Mouse (Mus musculus) embryonic facial prominence, embryonic 13.5 days (tissue): ENCODE data around the gene Pgam2. TPM values are rescaled to one million over a fixed set of nuclear protein-coding genes. Genes with fewer than 3 reads are reported as not detected.

ENCODE experiments used
- ATAC-seq: fragments of 200-750 bp; cut with Nextera tagmentation; 2 replicates; pipeline ENCODE4 v1.8.0; 2017; ENCODE audit warnings: low read depth; ENCODE audit not compliant: insufficient number of reproducible peaks, insufficient read depth, low FRiP score, low TSS enrichment
- H3K27ac ChIP-seq: fragments of 300-500 bp; sonication (generic); 2 replicates; pipeline ENCODE4 v1.5.1; 2015; ENCODE audit warnings: moderate library complexity, mild to moderate bottlenecking, inconsistent platforms
- H3K27me3 ChIP-seq: fragments of 300-500 bp; sonication (generic); 2 replicates; pipeline ENCODE4 v1.6.1; 2015; ENCODE audit warnings: mild to moderate bottlenecking, inconsistent platforms
- H3K36me3 ChIP-seq: fragments of 300-500 bp; sonication (generic); 2 replicates; pipeline ENCODE4 v1.6.1; 2015; ENCODE audit warnings: mild to moderate bottlenecking, inconsistent platforms
- H3K4me1 ChIP-seq: fragments of 300-500 bp; sonication (generic); 2 replicates; pipeline ENCODE4 v1.6.1; 2015; ENCODE audit warnings: inconsistent platforms
- H3K4me2 ChIP-seq: fragments of 300-500 bp; sonication (generic); 2 replicates; pipeline ENCODE4 v1.6.1; 2015; ENCODE audit warnings: moderate library complexity, mild to moderate bottlenecking, inconsistent platforms
- H3K4me3 ChIP-seq: fragments of 300-500 bp; sonication (generic); 2 replicates; pipeline ENCODE4 v1.5.1; 2015; ENCODE audit warnings: mild to moderate bottlenecking, inconsistent platforms
- H3K9ac ChIP-seq: fragments of 300-500 bp; sonication (generic); 2 replicates; pipeline ENCODE4 v1.6.1; 2015; ENCODE audit warnings: mild to moderate bottlenecking, inconsistent platforms
- H3K9me3 ChIP-seq: fragments of 300-500 bp; sonication (generic); 2 replicates; pipeline ENCODE4 v1.6.1; 2016; ENCODE audit warnings: inconsistent platforms
- WGBS: fragments of 180-500 bp; shearing (Covaris S2); methylation state at CpG from one replicate; pipeline ENCODE4 v1.1.7; 2015; ENCODE audit warnings: mixed read lengths; 5-methylcytosine and 5-hydroxymethylcytosine counted together
- polyA plus RNA-seq: library from polyadenylated mRNA; unstranded; fragments of >200 nt; fragmentation: Nextera tagmentation; extraction: Ambion mirVana; gene quantifications from 2 replicates; pipeline ENCODE4 v1.2.1, GENCODE M21; 2015

The Pgam2 gene
- polyA plus RNA-seq, 1 experiment from 2014 or later, result 10.1 TPM

DNA sequence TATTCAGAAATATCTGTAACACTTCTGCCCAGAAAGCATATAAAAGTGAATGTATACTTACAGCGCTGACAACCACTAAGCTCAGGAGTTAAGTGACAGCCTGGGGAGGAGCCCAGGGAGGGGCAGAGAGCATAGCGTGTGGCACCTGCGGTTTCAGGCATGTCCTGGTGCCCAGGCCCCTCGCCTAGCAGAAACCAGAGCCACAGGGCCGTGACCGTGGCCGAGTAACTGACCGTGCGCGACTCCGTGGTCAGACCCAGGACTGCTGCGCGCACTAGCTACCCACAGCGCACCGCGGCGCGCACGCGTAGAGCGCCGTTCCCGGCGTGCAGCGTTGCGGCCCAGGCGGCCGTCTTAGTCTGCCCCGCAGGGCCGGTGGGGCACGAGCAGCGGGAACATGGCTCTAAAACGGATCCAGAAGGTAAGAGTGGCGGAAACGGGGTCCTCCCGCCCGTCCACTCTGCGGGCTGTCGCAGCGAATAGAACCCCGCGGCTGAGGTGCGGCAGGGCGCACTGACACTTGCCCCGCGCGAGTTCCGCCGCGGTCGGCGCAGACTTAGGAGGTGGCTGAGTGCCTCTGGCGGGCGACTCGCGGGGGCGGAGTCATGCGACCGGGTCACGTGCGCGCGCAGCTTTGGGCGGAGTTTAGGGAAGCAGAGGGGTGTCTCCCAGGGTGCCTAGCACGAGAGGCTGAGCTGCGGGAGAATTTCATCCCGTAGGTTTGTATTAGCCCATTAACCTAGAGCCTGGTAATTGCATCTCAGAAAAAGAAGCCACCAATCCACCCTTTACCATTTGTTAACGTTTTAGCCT, 41.5 kb downstream of the Pgam2 start, which contains the start of gene Urgcp:
Gene Urgcp (minus strand): TSS at position 557 of the 813 bp plus-strand sequence.
- under 1% methylated on average over 68 of the region's 68 CpGs for WGBS
- peak within 1 kb of the TSS; percentile 81 for H3K4me3 ChIP-seq
- peak within 1 kb of the TSS; percentile 93 for H3K27ac ChIP-seq
- H3K9me3 ChIP-seq, result no peaks in the 10 kb centered on the region
- ATAC-seq, result peak; percentile 98
- H3K4me1 ChIP-seq, result peaks cover 11% of the 10 kb centered on the region
- peak within 1 kb of the TSS; percentile 94 for H3K9ac ChIP-seq
- peak within 1 kb of the TSS; percentile 78 for H3K4me2 ChIP-seq
- peaks cover 9% of the 10 kb centered on the region for H3K36me3 ChIP-seq
- H3K27me3 ChIP-seq, result no peaks in the 10 kb centered on the region

DNA sequence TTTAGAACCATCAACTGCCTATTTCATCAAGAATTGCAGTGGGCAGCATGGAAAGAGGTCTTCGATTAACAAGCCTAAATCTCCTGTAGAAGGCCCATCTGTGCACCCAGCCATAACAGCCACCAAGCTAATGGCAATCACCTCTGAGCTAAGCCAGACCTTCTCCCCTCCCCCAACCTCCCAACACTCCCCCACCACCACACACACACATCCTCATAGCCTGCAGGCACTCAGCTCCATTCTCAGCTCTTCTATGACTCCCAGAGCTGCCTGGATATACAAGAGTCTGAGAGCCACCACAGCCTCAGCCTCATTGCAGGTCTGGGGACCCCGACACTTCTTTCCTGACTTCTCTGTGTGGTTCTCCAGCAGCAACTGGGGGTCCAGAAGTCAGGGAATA, 49.8 kb downstream of the Pgam2 start:
- 81% methylated on average over 2 of the region's 2 CpGs for WGBS
- Histone ChIP-seq H3K36me3 (peaks cover 19% of the 10 kb centered on the region), H3K9ac (no peak overlapping the region), H3K4me2 (no peak overlapping the region), H3K4me3 (no peak overlapping the region), H3K27ac (no peak overlapping the region), H3K9me3 (peaks cover 3% of the 10 kb centered on the region), H3K4me1 (no peaks in the 10 kb centered on the region), H3K27me3 (no peaks in the 10 kb centered on the region)
- no peak for ATAC-seq

Other genes with a start within 250 kb of the Pgam2 start
- gene Ankrd36, start 234.0 kb downstream of the Pgam2 start, polyA plus RNA-seq, result not detected in 2 replicates
- gene Mrps24, start 88.1 kb downstream of the Pgam2 start, polyA plus RNA-seq, result 180 and 187 TPM in 2 replicates
- gene Urgcp, start 41.4 kb downstream of the Pgam2 start, polyA plus RNA-seq, result 28.6 and 28.7 TPM in 2 replicates
- 126 and 135 TPM in 2 replicates for gene Dbnl, start 15.2 kb downstream of the Pgam2 start, polyA plus RNA-seq
- gene Polm, start 34.3 kb upstream of the Pgam2 start, polyA plus RNA-seq, result 11.4 and 13.6 TPM in 2 replicates
- 32.9 and 38.7 TPM in 2 replicates for gene Aebp1, start 58.2 kb upstream of the Pgam2 start, polyA plus RNA-seq
- 110 and 138 TPM in 2 replicates for gene Pold2, start 74.6 kb upstream of the Pgam2 start, polyA plus RNA-seq
- gene Myl7, start 95.0 kb upstream of the Pgam2 start, polyA plus RNA-seq, result 1.3 and 10.3 TPM in 2 replicates
- 2.1 and 2.4 TPM in 2 replicates for gene Gck, start 146.3 kb upstream of the Pgam2 start, polyA plus RNA-seq
- gene Ykt6, start 152.0 kb upstream of the Pgam2 start, polyA plus RNA-seq, result 58.7 and 66.0 TPM in 2 replicates